Mouse (Mus musculus) lung, postnatal 25 days (tissue): Measurements from ENCODE around the gene Zfx.

Source experiments
- DNase-seq: peaks from one replicate; pipeline ENCODE4 v3.0.0; 2022; ENCODE audit warnings: low spot score

Zfx gene

DNA sequence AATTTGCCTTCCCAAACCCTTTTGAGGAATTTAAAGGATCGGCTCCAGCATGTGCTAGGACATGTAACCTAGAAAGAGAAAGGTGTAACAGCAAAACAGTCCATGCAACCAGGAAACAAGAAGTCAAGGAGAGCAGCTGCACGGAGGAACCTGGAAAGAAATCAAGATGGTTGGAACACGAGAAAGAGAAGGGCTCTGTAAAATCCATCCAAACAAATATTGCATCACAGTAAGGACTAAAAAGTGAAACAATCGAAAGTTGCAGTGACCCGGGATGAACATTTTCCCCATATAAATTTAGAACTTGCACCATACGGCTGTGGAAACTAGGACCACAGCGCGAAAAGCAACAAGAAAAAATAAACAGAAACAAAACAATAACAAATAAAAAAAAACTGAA, 62.8 kb downstream of the Zfx start:
- DNase-seq: no peak

DNA sequence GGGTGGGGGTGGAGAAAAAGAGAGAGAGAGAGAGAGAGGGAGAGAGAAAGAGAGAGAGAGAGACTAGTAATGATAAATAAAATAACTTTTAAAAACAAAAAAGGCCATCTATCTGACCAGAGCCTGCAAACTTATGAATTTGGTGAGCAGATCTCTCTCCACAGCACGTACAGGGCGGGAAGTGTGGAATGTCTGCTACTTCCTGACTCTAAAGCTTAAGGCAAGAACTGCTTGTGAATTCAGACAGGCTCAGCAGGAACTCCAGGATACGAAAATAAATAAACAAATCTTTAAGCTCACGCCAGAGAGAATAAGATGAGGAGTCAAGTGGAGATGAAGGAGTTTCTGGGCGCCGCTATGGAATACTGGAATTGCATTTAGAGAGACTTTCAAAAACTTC, 64.8 kb downstream of the Zfx start:
- DNase-seq: no peak

DNA sequence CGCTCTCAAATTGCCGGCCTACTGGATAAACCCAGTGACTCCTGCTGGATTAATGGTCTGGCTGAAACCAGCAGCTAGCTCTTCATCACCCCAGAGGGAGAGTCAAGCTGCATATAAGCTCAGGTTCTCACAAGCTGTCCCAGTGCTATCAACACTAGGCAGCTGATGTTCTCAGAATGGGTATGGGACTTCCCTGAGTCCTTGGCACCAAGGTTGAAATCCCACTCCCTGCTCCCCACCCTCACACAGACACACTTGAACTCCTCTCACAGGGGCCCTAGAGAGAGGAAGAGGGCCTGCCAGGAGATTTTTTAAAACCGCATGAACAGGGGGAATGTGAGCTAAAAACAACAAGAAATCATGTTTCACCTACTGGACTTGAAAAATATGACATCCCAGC, 74.5 kb downstream of the Zfx start:
- DNase-seq: no peak

DNA sequence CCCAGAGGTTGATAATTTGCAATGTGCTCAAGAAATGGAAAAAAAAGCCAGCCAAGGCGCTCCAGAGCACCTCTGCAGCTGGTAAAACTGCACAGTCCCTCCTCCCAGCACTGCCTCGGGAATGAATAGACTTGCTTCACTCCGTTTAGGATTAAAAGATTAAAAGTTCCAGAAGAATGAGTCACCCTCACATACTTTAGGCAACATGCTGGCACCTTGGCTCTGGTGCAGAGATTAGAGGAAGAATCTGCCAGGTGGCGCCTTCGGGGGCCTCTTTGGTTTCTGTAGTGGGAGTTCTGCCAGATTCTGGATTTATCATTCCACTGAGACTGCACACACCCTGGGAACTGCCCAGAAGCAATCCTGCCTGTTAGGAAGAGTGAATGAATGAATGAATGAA, 75.5 kb downstream of the Zfx start:
- no peak for DNase-seq

DNA sequence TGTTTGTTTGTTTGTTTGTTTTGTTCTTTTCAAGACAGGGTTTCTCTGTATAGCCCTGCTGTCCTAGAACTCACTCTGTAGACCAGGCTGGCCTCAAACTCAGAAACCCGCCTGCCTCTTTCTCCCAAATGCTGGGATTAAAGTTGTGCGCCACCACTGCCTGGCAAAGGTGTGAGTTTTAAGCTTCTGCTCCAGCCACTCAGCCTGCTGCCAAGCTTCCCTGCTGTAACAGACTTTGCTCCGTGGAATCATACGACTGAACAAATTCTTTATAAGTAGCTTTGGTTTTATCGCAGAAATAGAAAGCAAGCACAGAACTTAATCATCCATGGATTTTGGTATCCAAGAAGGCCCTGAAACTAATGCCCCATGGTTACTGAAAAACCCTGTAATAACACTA, 76.1 kb downstream of the Zfx start:
- DNase-seq: no peak

DNA sequence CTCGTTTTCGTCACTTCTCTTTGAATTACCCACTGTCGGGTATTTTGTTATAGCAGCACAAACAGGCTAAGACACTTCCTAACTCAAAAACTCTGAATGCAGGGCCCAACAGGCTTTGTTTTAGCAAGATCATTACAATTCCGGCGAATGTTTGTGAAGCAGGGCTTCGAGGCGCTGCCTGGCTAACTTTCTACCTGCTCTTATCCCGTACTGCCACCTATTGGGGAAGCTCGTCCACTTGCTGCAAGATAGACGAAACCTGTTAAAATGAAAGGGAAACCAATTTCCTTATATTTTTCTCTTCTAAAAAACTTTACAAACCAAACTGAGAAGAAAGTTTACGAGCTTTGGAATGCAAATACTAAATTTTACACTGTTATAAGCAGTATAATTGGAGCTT, 90.6 kb downstream of the Zfx start:
- DNase-seq: peak; percentile 55

DNA sequence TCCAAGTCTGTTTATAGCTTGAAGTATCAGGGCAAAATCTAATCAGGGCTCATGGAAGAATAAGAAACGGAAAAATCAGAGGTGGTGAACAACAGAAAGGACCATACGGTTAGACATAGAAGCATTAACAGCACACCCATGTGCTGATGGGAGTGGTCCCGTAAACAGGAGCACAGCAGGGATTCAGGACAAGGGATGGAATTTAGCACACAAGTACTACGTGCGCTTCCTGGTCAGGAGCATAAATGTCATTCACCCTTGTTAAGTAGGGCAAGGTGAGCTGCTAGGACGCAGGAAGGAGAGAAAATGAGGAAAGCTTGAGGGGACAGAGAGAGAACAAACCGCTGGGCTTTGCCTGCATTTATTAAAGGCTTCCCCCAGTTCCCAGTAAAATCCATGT, 93.4 kb downstream of the Zfx start:
- DNase-seq: no peak
